22 mouse cellular contexts compared by ENCODE assay signal in genomic region chr7:70462131-70462530, GRCm38 (mm10).
DNase-seq lines count a peak whose midpoint lies in the region; ATAC-seq and TF ChIP-seq lines count a peak whose summit lies in the region.
"Had no signal": no experiment of that assay in that cellular context is flagged by ENCODE, and none has a peak within 500 bp of the region (broad histone marks: within the 10 kb centered on the region; RNA-seq: fewer than 3 reads in every experiment).

No protein-coding gene starts in this region.

- peak; percentile 68 for DNase-seq in embryonic facial prominence, embryonic 14.5 days (ENCODE audit: low spot score)
- DNase-seq in embryonic facial prominence, embryonic 10.5 days (ENCODE audit: low spot score): no peak
- DNase-seq in limb, embryonic 10.5 days (ENCODE audit: low spot score): no peak
- peak; percentile 60 for DNase-seq in lung, embryonic 14.5 days
- DNase-seq in lung, postnatal 25 days (ENCODE audit: low spot score): no peak
- DNase-seq in limb, embryonic 14.5 days (ENCODE audit: low spot score): peak; percentile 46
- no peak for DNase-seq in thymus, postnatal 36 days
- DNase-seq: adrenal gland, adult 2 months; adrenal gland, adult 8-10 months; adrenal gland, postnatal 10 days; adrenal gland, postnatal 14 days; adrenal gland, postnatal 25 days; adrenal gland, postnatal 36 days; B cell, adult 2 months; cerebellum, adult 11 months; cerebellum, adult 11-12 months had no signal

- H3K36me3 ChIP-seq in embryonic facial prominence, embryonic 14.5 days (ENCODE audit: control insufficient read depth, insufficient read depth, low read length): no peaks in the 10 kb centered on the region
- H3K36me3 ChIP-seq in embryonic facial prominence, embryonic 10.5 days (replicated peaks): no peaks in the 10 kb centered on the region
- no peaks in the 10 kb centered on the region for H3K36me3 ChIP-seq in limb, embryonic 13.5 days
- H3K36me3 ChIP-seq in limb, embryonic 10.5 days: no peaks in the 10 kb centered on the region
- no peaks in the 10 kb centered on the region for H3K36me3 ChIP-seq in lung, embryonic 14.5 days (ENCODE audit: insufficient read depth)
- no peaks in the 10 kb centered on the region for H3K36me3 ChIP-seq in limb, embryonic 14.5 days (ENCODE audit: control insufficient read depth, insufficient read depth, low read length)
- H3K36me3 ChIP-seq: G1E had no signal

- H3K27me3 ChIP-seq in embryonic facial prominence, embryonic 14.5 days (replicated peaks; ENCODE audit: control insufficient read depth, insufficient read depth, low read length): no peaks in the 10 kb centered on the region
- 0 out of 2 replicates have a peak, but pooled peaks cover 7% of the 10 kb centered on the region for H3K27me3 ChIP-seq in embryonic facial prominence, embryonic 10.5 days (replicated peaks; ENCODE audit: low read depth, poor library complexity, severe bottlenecking)
- no peaks in the 10 kb centered on the region; the same call in 1 of the 2 replicates for H3K27me3 ChIP-seq in limb, embryonic 13.5 days
- H3K27me3 ChIP-seq in limb, embryonic 10.5 days (ENCODE audit: low read depth, poor library complexity, severe bottlenecking): no peaks in the 10 kb centered on the region
- no peaks in the 10 kb centered on the region for H3K27me3 ChIP-seq in lung, embryonic 14.5 days (ENCODE audit: insufficient read depth, low read length)
- H3K27me3 ChIP-seq in limb, embryonic 14.5 days (ENCODE audit: control insufficient read depth, insufficient read depth, low read length): no peaks in the 10 kb centered on the region
- H3K27me3 ChIP-seq: CH12.LX, Patski had no signal

- H3K9ac ChIP-seq in embryonic facial prominence, embryonic 14.5 days (ENCODE audit: low read depth, low read length): no peak overlapping the region
- no peak overlapping the region for H3K9ac ChIP-seq in limb, embryonic 13.5 days
- no peak overlapping the region for H3K9ac ChIP-seq in lung, embryonic 14.5 days
- H3K9ac ChIP-seq in limb, embryonic 14.5 days (ENCODE audit: low read depth, low read length, severe bottlenecking): no peak overlapping the region

- no peak for ATAC-seq in embryonic facial prominence, embryonic 14.5 days (ENCODE audit: low read depth)
- ATAC-seq in limb, embryonic 13.5 days (ENCODE audit: low FRiP score, low read depth): peak; percentile 61
- ATAC-seq in lung, embryonic 14.5 days (ENCODE audit: insufficient read depth): no peak
- ATAC-seq in limb, embryonic 14.5 days (ENCODE audit: low FRiP score, low read depth): no peak; the same call in 1 of the 2 replicates
- ATAC-seq: activated CD4-positive, CD25-positive, alpha-beta regulatory T cell, adult 4 months; CD4-positive, CD25-positive, alpha-beta regulatory T cell, adult 4 months; Patski had no signal

- no peaks in the 10 kb centered on the region for H3K4me1 ChIP-seq in embryonic facial prominence, embryonic 14.5 days (ENCODE audit: control insufficient read depth, insufficient read depth, low read length)
- no peaks in the 10 kb centered on the region for H3K4me1 ChIP-seq in embryonic facial prominence, embryonic 10.5 days
- H3K4me1 ChIP-seq in limb, embryonic 13.5 days: peaks cover 10% of the 10 kb centered on the region
- H3K4me1 ChIP-seq in limb, embryonic 10.5 days: no peaks in the 10 kb centered on the region
- no peaks in the 10 kb centered on the region for H3K4me1 ChIP-seq in lung, embryonic 14.5 days (ENCODE audit: insufficient read depth)
- no peaks in the 10 kb centered on the region; the same call in 1 of the 2 replicates for H3K4me1 ChIP-seq in limb, embryonic 14.5 days (ENCODE audit: control insufficient read depth, insufficient read depth, low read length)

- no peak overlapping the region for H3K4me2 ChIP-seq in embryonic facial prominence, embryonic 14.5 days (ENCODE audit: low read depth, low read length)
- H3K4me2 ChIP-seq in limb, embryonic 13.5 days (replicated peaks): no peak overlapping the region
- H3K4me2 ChIP-seq in lung, embryonic 14.5 days: no peak overlapping the region
- H3K4me2 ChIP-seq in limb, embryonic 14.5 days (replicated peaks; ENCODE audit: low read depth, low read length, severe bottlenecking): no peak overlapping the region

- no peak for TF ChIP-seq CTCF in lung, embryonic 14.5 days (IDR thresholded peaks at IDR 0.05; ENCODE audit: low read depth)

- H3K27ac ChIP-seq in embryonic facial prominence, embryonic 14.5 days (replicated peaks; ENCODE audit: low read depth, low read length): no peak overlapping the region
- H3K27ac ChIP-seq in embryonic facial prominence, embryonic 10.5 days (replicated peaks): no peak overlapping the region
- no peak overlapping the region for H3K27ac ChIP-seq in limb, embryonic 13.5 days
- H3K27ac ChIP-seq in limb, embryonic 10.5 days: no peak overlapping the region
- H3K27ac ChIP-seq in lung, embryonic 14.5 days (ENCODE audit: low read depth): no peak overlapping the region
- no peak overlapping the region for H3K27ac ChIP-seq in limb, embryonic 14.5 days (replicated peaks; ENCODE audit: low read depth, low read length)

- no peak overlapping the region for H3K4me3 ChIP-seq in embryonic facial prominence, embryonic 14.5 days (ENCODE audit: low read depth, low read length)
- H3K4me3 ChIP-seq in embryonic facial prominence, embryonic 10.5 days: no peak overlapping the region
- H3K4me3 ChIP-seq in limb, embryonic 13.5 days: no peak overlapping the region
- H3K4me3 ChIP-seq in limb, embryonic 10.5 days: no peak overlapping the region
- H3K4me3 ChIP-seq in lung, embryonic 14.5 days (ENCODE audit: low read depth, low read length): no peak overlapping the region
- no peak overlapping the region for H3K4me3 ChIP-seq in limb, embryonic 14.5 days (replicated peaks; ENCODE audit: low read length)

- no peaks in the 10 kb centered on the region for H3K9me3 ChIP-seq in embryonic facial prominence, embryonic 14.5 days (ENCODE audit: control insufficient read depth, low read length)
- no peaks in the 10 kb centered on the region for H3K9me3 ChIP-seq in embryonic facial prominence, embryonic 10.5 days
- H3K9me3 ChIP-seq in limb, embryonic 13.5 days: no peaks in the 10 kb centered on the region
- no peaks in the 10 kb centered on the region for H3K9me3 ChIP-seq in limb, embryonic 10.5 days (replicated peaks)
- H3K9me3 ChIP-seq in lung, embryonic 14.5 days (ENCODE audit: low read depth, low read length): no peaks in the 10 kb centered on the region
- H3K9me3 ChIP-seq in limb, embryonic 14.5 days (ENCODE audit: control insufficient read depth, low read length): no peaks in the 10 kb centered on the region

- WGBS in embryonic facial prominence, embryonic 14.5 days: 52% methylated on average over 4 of the region's 4 CpGs
- 95% methylated on average over 4 of the region's 4 CpGs for WGBS in embryonic facial prominence, embryonic 10.5 days
- 31% methylated on average over 4 of the region's 4 CpGs for WGBS in limb, embryonic 13.5 days
- 92% methylated on average over 4 of the region's 4 CpGs for WGBS in limb, embryonic 10.5 days
- 39% methylated on average over 4 of the region's 4 CpGs for WGBS in lung, embryonic 14.5 days
- 21% methylated on average over 4 of the region's 4 CpGs for WGBS in limb, embryonic 14.5 days

- TF ChIP-seq POLR2A in limb, embryonic 14.5 days (IDR thresholded peaks at IDR 0.05; ENCODE audit: borderline replicate concordance, extremely low read depth, insufficient read depth, insufficient read length): no peak

Comparison
In these comparisons a context has a peak if more than half of its experiments do, and no peak if none do; other contexts are left out.
1. DNase-seq: peak in embryonic facial prominence, embryonic 14.5 days (single experiment), lung, embryonic 14.5 days (single experiment) and limb, embryonic 14.5 days (single experiment); none in embryonic facial prominence, embryonic 10.5 days (single experiment), limb, embryonic 10.5 days (single experiment), lung, postnatal 25 days (single experiment) and thymus, postnatal 36 days (0 of 2).